Mouse (Mus musculus): Measurements from ENCODE around the gene Nup210l.

DNA sequence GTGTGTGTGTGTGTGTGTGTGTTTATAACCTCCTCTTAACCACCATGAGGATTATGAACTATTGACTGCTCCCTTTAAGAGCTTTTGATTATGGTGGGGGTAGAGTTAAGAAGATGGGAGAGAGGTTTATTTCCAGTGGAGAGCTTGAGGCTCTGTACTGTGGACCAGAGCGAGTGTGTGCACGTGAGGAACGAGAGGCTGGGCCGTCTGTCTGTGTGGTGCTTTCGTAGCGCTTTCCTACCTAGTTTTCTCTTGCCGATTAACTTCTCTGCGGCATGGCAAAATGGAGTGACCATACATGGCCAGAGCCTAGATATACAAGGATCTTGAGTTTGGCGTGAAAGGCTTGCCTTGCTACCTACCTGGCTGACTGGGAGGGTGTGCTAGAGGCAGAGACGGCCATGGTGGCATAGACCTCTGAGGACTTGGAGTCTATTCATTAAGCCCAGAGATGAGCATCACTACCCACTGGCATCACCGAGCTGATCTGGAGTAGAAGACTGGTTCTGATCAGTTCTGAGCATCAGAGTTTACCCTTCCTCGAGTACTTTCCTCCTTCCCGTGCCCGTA, 151.9 kb downstream of the Nup210l start:
- TF ChIP-seq CTCF (IDR thresholded peaks at IDR 0.05; ENCODE audit: control insufficient read depth, insufficient read depth, insufficient replicate concordance, low read depth, low read length) (no peak), POLR2A (IDR thresholded peaks at IDR 0.05; ENCODE audit: control insufficient read depth, low read depth, low read length) (no peak)

Data from testis, adult 2 months (tissue).